Mouse (Mus musculus) embryonic stem cell, embryonic (primary cell): ENCODE results near the gene Hck.

Source experiments
- CTCF ChIA-PET, 4 experiments: fragments of 300-600 bp in 2 of 4; fragments of 350-600 bp in 2 of 4; sonication (Branson Sonifier 250); formaldehyde crosslinking; loops; one replicate each; lab custom pipeline; 2022; ENCODE audit warnings: inconsistent platforms in 2 of 4; lab: Charles Lee
- POLR2A ChIA-PET, 4 experiments: fragments of 300-600 bp in 2 of 4; fragments of 350-600 bp in 2 of 4; sonication (Branson Sonifier 250); formaldehyde crosslinking; loops; one replicate each; lab custom pipeline; 2022; ENCODE audit warnings: antibody characterized with exemption in 4 of 4, inconsistent platforms in 1 of 4; lab: Charles Lee

Hck gene

GRCm38 (mm10) chr2:153160844-153161683 lies 52.8 kb downstream of the Hck start, which contains the start of gene Tm9sf4:
TSS of gene Tm9sf4 (plus strand) at chr2:153161303.
- ChIA-PET CTCF (interaction anchor here in 1 of 4 experiments (0.5 to 1.2 kb wide), 6 partner anchors 20 to 425 kb away, joined by 3 to 6 read pairs (median 4); no protein-coding TSS in a partner anchor), POLR2A (interaction anchor here (0.7 to 2.5 kb wide), 62 partner anchors 8 to 984 kb away, joined by 3 to 21 read pairs (median 4); partner anchors contain the start of genes Asxl1 (in 1 of the 4), Hck (in 1 of the 4) and Tspyl3 (in 1 of the 4))

- POLR2A ChIA-PET = interaction anchor here (0.7 to 2.5 kb wide), 54 partner anchors 9 to 984 kb away, joined by 3 to 21 read pairs (median 4); partner anchors contain the start of genes Asxl1 (in 1 of the 4), Hck (in 1 of the 4) and Tspyl3 (in 1 of the 4)
- CTCF ChIA-PET = interaction anchor here in 3 of 4 experiments (0.5 to 1.2 kb wide), 7 partner anchors 8 to 425 kb away, joined by 3 to 6 read pairs (median 3); no protein-coding TSS in a partner anchor
These were observed 53.4 kb downstream of the Hck start for GRCm38 (mm10) chr2:153161684-153162080.

- ChIA-PET POLR2A (interaction anchor here in 3 of 4 experiments (0.5 to 3.7 kb wide), 23 partner anchors 9 to 1260 kb away, joined by 3 to 37 read pairs (median 3); no protein-coding TSS in a partner anchor), CTCF (interaction anchor here in 2 of 4 experiments (0.6 to 2.0 kb wide), 6 partner anchors 10 to 518 kb away, joined by 3 to 11 read pairs (median 4); no protein-coding TSS in a partner anchor)
These were observed 58.9 kb downstream of the Hck start for GRCm38 (mm10) chr2:153167136-153167535.

- CTCF ChIA-PET = interaction anchor here in 3 of 4 experiments (0.6 to 2.1 kb wide), 12 partner anchors 11 to 1919 kb away, joined by 3 to 11 read pairs (median 4); no protein-coding TSS in a partner anchor
- POLR2A ChIA-PET = interaction anchor here in 3 of 4 experiments (0.6 to 3.7 kb wide), 47 partner anchors 9 to 1170 kb away, joined by 3 to 37 read pairs (median 4); partner anchors contain the start of genes Hck (in 1 of the 3) and Mapre1 (in 1 of the 3)
These were observed 60.0 kb downstream of the Hck start for GRCm38 (mm10) chr2:153168134-153168820.

GRCm38 (mm10) chr2:153170490-153171224 lies 62.4 kb downstream of the Hck start:
- ChIA-PET POLR2A (interaction anchor here (0.6 to 3.7 kb wide), 19 partner anchors 9 to 1314 kb away, joined by 3 to 23 read pairs (median 5); partner anchors contain the start of gene Tm9sf4 (in 2 of the 4)), CTCF (interaction anchor here in 3 of 4 experiments (0.5 to 2.1 kb wide), 4 partner anchors 9 to 276 kb away, joined by 3 to 5 read pairs (median 4); no protein-coding TSS in a partner anchor)

GRCm38 (mm10) chr2:153171966-153172365 lies 63.7 kb downstream of the Hck start:
- POLR2A ChIA-PET = interaction anchor here in 2 of 4 experiments (1.0 to 2.9 kb wide), 4 partner anchors 10 to 47 kb away, joined by 3 to 16 read pairs (median 4); partner anchors contain the start of gene Tm9sf4 (in 1 of the 2)
- CTCF ChIA-PET = no interaction called here

- CTCF ChIA-PET = interaction anchor here in 1 of 4 experiments (2.2 kb wide), 1 partner anchor 18 kb away, joined by 5 read pairs; no protein-coding TSS in a partner anchor
- POLR2A ChIA-PET = interaction anchor here in 2 of 4 experiments (0.8 to 1.9 kb wide), 10 partner anchors 8 to 245 kb away, joined by 3 to 6 read pairs (median 4); partner anchors contain the start of gene Tm9sf4 (in 1 of the 2)
These were observed 67.8 kb downstream of the Hck start for GRCm38 (mm10) chr2:153175995-153176570.

GRCm38 (mm10) chr2:153177188-153177587 lies 68.9 kb downstream of the Hck start:
- POLR2A ChIA-PET = interaction anchor here in 2 of 4 experiments (1.0 to 1.5 kb wide), 7 partner anchors 8 to 25 kb away, joined by 3 to 6 read pairs (median 4); partner anchors contain the start of gene Tm9sf4 (in 1 of the 2)
- CTCF ChIA-PET = no interaction called here

- ChIA-PET POLR2A (interaction anchor here in 2 of 4 experiments (0.6 to 7.8 kb wide), 7 partner anchors 11 to 967 kb away, joined by 3 to 37 read pairs (median 3); no protein-coding TSS in a partner anchor), CTCF (interaction anchor here in 3 of 4 experiments (0.7 to 1.5 kb wide), 3 partner anchors 22 to 48 kb away, joined by 3 to 4 read pairs (median 3); no protein-coding TSS in a partner anchor)
These were observed 71.0 kb downstream of the Hck start for GRCm38 (mm10) chr2:153179126-153179860.

GRCm38 (mm10) chr2:153179961-153180360 lies 71.7 kb downstream of the Hck start:
- CTCF ChIA-PET = interaction anchor here in 2 of 4 experiments (1.3 to 1.5 kb wide), 2 partner anchors 23 to 32 kb away, joined by 3 to 4 read pairs; no protein-coding TSS in a partner anchor
- POLR2A ChIA-PET = interaction anchor here in 3 of 4 experiments (0.6 to 7.8 kb wide), 6 partner anchors 12 to 967 kb away, joined by 3 to 37 read pairs (median 4); no protein-coding TSS in a partner anchor

GRCm38 (mm10) chr2:153186176-153186591 lies 77.9 kb downstream of the Hck start:
- POLR2A ChIA-PET = interaction anchor here in 2 of 4 experiments (0.9 to 7.8 kb wide), 3 partner anchors 9 to 89 kb away, joined by 4 to 37 read pairs (median 5); no protein-coding TSS in a partner anchor
- CTCF ChIA-PET = no interaction called here

GRCm38 (mm10) chr2:153187848-153188247 lies 79.6 kb downstream of the Hck start:
- POLR2A ChIA-PET = interaction anchor here in 3 of 4 experiments (0.6 to 2.6 kb wide), 6 partner anchors 15 to 314 kb away, joined by 3 to 8 read pairs (median 4); partner anchors contain the start of gene Tm9sf4 (in 1 of the 3)
- CTCF ChIA-PET = no interaction called here

GRCm38 (mm10) chr2:153191242-153191641 lies 83.0 kb downstream of the Hck start:
- POLR2A ChIA-PET = interaction anchor here in 1 of 4 experiments (0.7 to 1.6 kb wide), 4 partner anchors 11 to 30 kb away, joined by 3 to 4 read pairs (median 4); partner anchors contain the start of gene Tm9sf4
- CTCF ChIA-PET = interaction anchor here in 1 of 4 experiments (1.5 kb wide), 1 partner anchor 48 kb away, joined by 3 read pairs; no protein-coding TSS in a partner anchor

- ChIA-PET CTCF (no interaction called here), POLR2A (interaction anchor here in 2 of 4 experiments (0.6 to 1.6 kb wide), 6 partner anchors 10 to 403 kb away, joined by 3 to 6 read pairs (median 3); no protein-coding TSS in a partner anchor)
These were observed 86.0 kb downstream of the Hck start for GRCm38 (mm10) chr2:153194255-153194654.

- POLR2A ChIA-PET = interaction anchor here in 2 of 4 experiments (0.6 to 1.6 kb wide), 5 partner anchors 8 to 37 kb away, joined by 3 to 11 read pairs (median 3); partner anchors contain the start of gene Tm9sf4 (in 1 of the 2)
- CTCF ChIA-PET = interaction anchor here in 1 of 4 experiments (0.6 kb wide), 1 partner anchor 446 kb away, joined by 3 read pairs; no protein-coding TSS in a partner anchor
These were observed 90.2 kb downstream of the Hck start for GRCm38 (mm10) chr2:153198485-153198884.
